Mouse (Mus musculus) hindbrain, postnatal 0 days (tissue): Measurements from ENCODE around the gene Prss38. TPM values are rescaled to one million over a fixed set of nuclear protein-coding genes. Genes with fewer than 3 reads are reported as not detected.

ENCODE experiments used
- ATAC-seq: fragments of 200-750 bp; cut with Nextera tagmentation; 2 replicates; pipeline ENCODE4 v1.8.0; 2017; ENCODE audit warnings: mild to moderate bottlenecking, moderate TSS enrichment, moderate library complexity
- DNase-seq: peaks from one replicate; pipeline ENCODE4 v3.0.0-alpha.2; 2015; ENCODE audit warnings: low spot score
- H3K27ac ChIP-seq: fragments of 300-500 bp; sonication (generic); 2 replicates; pipeline ENCODE4 v1.5.1; 2014; ENCODE audit warnings: mild to moderate bottlenecking
- H3K27me3 ChIP-seq: fragments of 300-500 bp; sonication (generic); 2 replicates; pipeline ENCODE4 v1.6.1; 2014; ENCODE audit warnings: low read length, mixed read lengths; ENCODE audit not compliant: insufficient read depth
- H3K36me3 ChIP-seq: fragments of 300-500 bp; sonication (generic); 2 replicates; pipeline ENCODE4 v1.6.1; 2014; ENCODE audit warnings: low read length, mixed read lengths; ENCODE audit not compliant: insufficient read depth
- H3K4me1 ChIP-seq: fragments of 300-500 bp; sonication (generic); 2 replicates; pipeline ENCODE4 v1.6.1; 2014; ENCODE audit warnings: antibody characterized with exemption, low read length, mixed read lengths; ENCODE audit not compliant: insufficient read depth
- H3K4me2 ChIP-seq: fragments of 300-500 bp; sonication (generic); 2 replicates; pipeline ENCODE4 v1.6.1; 2014; ENCODE audit warnings: low read depth, mild to moderate bottlenecking, low read length, moderate library complexity, mixed read lengths
- H3K4me3 ChIP-seq: fragments of 300-500 bp; sonication (generic); 2 replicates; pipeline ENCODE4 v1.5.1; 2014; ENCODE audit warnings: low read length
- H3K9ac ChIP-seq: fragments of 300-500 bp; sonication (generic); replicated peaks from 2 replicates; pipeline ENCODE4 v1.6.1; 2014; ENCODE audit warnings: mild to moderate bottlenecking, low read length, moderate library complexity, mixed read lengths
- H3K9me3 ChIP-seq: fragments of 300-500 bp; sonication (generic); 2 replicates; pipeline ENCODE4 v1.6.1; 2016; ENCODE audit warnings: low read length, mixed read lengths
- CTCF ChIP-seq: IDR thresholded peaks from 2 replicates; pipeline ENCODE4 v1.5.1; 2016; ENCODE audit warnings: antibody characterized with exemption, control low read depth, low read depth
- WGBS: fragments of 180-500 bp; shearing (Covaris S2); extraction: QIAGEN DNeasy Blood & Tissue Kit; methylation state at CpG from one replicate; pipeline ENCODE4 v1.1.7; 2014; 5-methylcytosine and 5-hydroxymethylcytosine counted together
- polyA plus RNA-seq: library from polyadenylated mRNA; unstranded; fragments of >200 nt; fragmentation: Nextera tagmentation; extraction: Ambion mirVana; gene quantifications from 2 replicates; pipeline ENCODE4 v1.2.1, GENCODE M21; 2015
- total RNA-seq: library from RNA; depleted of rRNA; stranded (reverse); fragments of >200 nt; gene quantifications from 2 replicates; pipeline ENCODE4 v1.2.3, GENCODE M21; 2014

The Prss38 gene
- total and polyA plus RNA-seq, 2 experiments from 2014 or later: not detected

- no peak overlapping the region for H3K9ac ChIP-seq
- H3K4me1 ChIP-seq: no peaks in the 10 kb centered on the region
- TF ChIP-seq CTCF: no peak
- DNase-seq: no peak
- ATAC-seq: no peak
- H3K27ac ChIP-seq: no peak overlapping the region
- H3K36me3 ChIP-seq: no peaks in the 10 kb centered on the region
- WGBS: 42% methylated on average over 3 of the region's 3 CpGs
- no peaks in the 10 kb centered on the region for H3K27me3 ChIP-seq
- H3K9me3 ChIP-seq: no peaks in the 10 kb centered on the region
- no peak overlapping the region for H3K4me2 ChIP-seq
- H3K4me3 ChIP-seq: no peak overlapping the region
Measured at GRCm38 (mm10) chr11:59364417-59364816, 11.0 kb downstream of the Prss38 start.

- Histone ChIP-seq H3K9ac (no peak overlapping the region), H3K4me2 (no peak overlapping the region), H3K27me3 (no peaks in the 10 kb centered on the region), H3K4me1 (no peaks in the 10 kb centered on the region), H3K36me3 (no peaks in the 10 kb centered on the region), H3K4me3 (no peak overlapping the region), H3K9me3 (no peaks in the 10 kb centered on the region), H3K27ac (no peak overlapping the region)
- no peak for DNase-seq
- no peak for ATAC-seq
- WGBS: 87% methylated on average over 9 of the region's 9 CpGs
- TF ChIP-seq CTCF: no peak
Measured at GRCm38 (mm10) chr11:59364007-59364406, 11.4 kb downstream of the Prss38 start.

- no peak for TF ChIP-seq CTCF
- Histone ChIP-seq H3K4me2 (no peak overlapping the region), H3K9ac (no peak overlapping the region), H3K36me3 (no peaks in the 10 kb centered on the region), H3K27ac (no peak overlapping the region), H3K4me1 (no peaks in the 10 kb centered on the region), H3K9me3 (no peaks in the 10 kb centered on the region), H3K27me3 (no peaks in the 10 kb centered on the region), H3K4me3 (no peak overlapping the region)
- no peak for ATAC-seq
- no peak for DNase-seq
- 87% methylated on average over 9 of the region's 9 CpGs for WGBS
Measured at GRCm38 (mm10) chr11:59361291-59361690, 14.2 kb downstream of the Prss38 start.

GRCm38 (mm10) chr11:59356874-59357289 is 18.6 kb downstream of the Prss38 start:
- Histone ChIP-seq H3K4me3 (no peak overlapping the region), H3K9ac (no peak overlapping the region), H3K4me1 (no peaks in the 10 kb centered on the region), H3K4me2 (no peak overlapping the region), H3K36me3 (no peaks in the 10 kb centered on the region), H3K9me3 (no peaks in the 10 kb centered on the region), H3K27ac (no peak overlapping the region), H3K27me3 (no peaks in the 10 kb centered on the region)
- no peak for ATAC-seq
- WGBS: 68% methylated on average over 11 of the region's 11 CpGs
- DNase-seq: no peak
- TF ChIP-seq CTCF: no peak

- ATAC-seq (no peak), DNase-seq (no peak)
- no peaks in the 10 kb centered on the region for H3K36me3 ChIP-seq
- H3K4me3 ChIP-seq: no peak overlapping the region
- WGBS: 88% methylated on average over 4 of the region's 4 CpGs
- H3K4me2 ChIP-seq: no peak overlapping the region
- TF ChIP-seq CTCF: no peak
- H3K27ac ChIP-seq: no peak overlapping the region
- H3K27me3 ChIP-seq: no peaks in the 10 kb centered on the region
- no peak overlapping the region for H3K9ac ChIP-seq
- no peaks in the 10 kb centered on the region for H3K4me1 ChIP-seq
- H3K9me3 ChIP-seq: no peaks in the 10 kb centered on the region
Measured at GRCm38 (mm10) chr11:59354793-59355192, 20.7 kb downstream of the Prss38 start.

GRCm38 (mm10) chr11:59350326-59350725 is 25.1 kb downstream of the Prss38 start:
- DNase-seq: no peak
- no peak overlapping the region for H3K4me2 ChIP-seq
- ATAC-seq: no peak
- no peaks in the 10 kb centered on the region for H3K9me3 ChIP-seq
- no peak overlapping the region for H3K9ac ChIP-seq
- TF ChIP-seq CTCF: no peak
- H3K36me3 ChIP-seq: no peaks in the 10 kb centered on the region
- H3K27ac ChIP-seq: no peak overlapping the region
- WGBS: 85% methylated on average over 2 of the region's 2 CpGs
- H3K4me3 ChIP-seq: no peak overlapping the region
- H3K4me1 ChIP-seq: no peaks in the 10 kb centered on the region
- no peaks in the 10 kb centered on the region for H3K27me3 ChIP-seq

GRCm38 (mm10) chr11:59346166-59346910 is 29.1 kb downstream of the Prss38 start:
- no peak overlapping the region for H3K4me2 ChIP-seq
- DNase-seq (no peak), ATAC-seq (no peak)
- no peaks in the 10 kb centered on the region for H3K27me3 ChIP-seq
- H3K9ac ChIP-seq: no peak overlapping the region
- no peak overlapping the region for H3K4me3 ChIP-seq
- no peaks in the 10 kb centered on the region for H3K4me1 ChIP-seq
- no peak overlapping the region for H3K27ac ChIP-seq
- WGBS: 66% methylated on average over 11 of the region's 11 CpGs
- no peaks in the 10 kb centered on the region for H3K9me3 ChIP-seq
- H3K36me3 ChIP-seq: no peaks in the 10 kb centered on the region
- no peak for TF ChIP-seq CTCF
